Mouse (Mus musculus) small intestine, adult 2 months (tissue): ENCODE results near the gene 5730455P16Rik. TPM values are rescaled to one million over a fixed set of nuclear protein-coding genes. Genes with fewer than 3 reads are reported as not detected.
"Not testable (repeated sequence)": the region's sequence is repeated elsewhere in the genome, so short reads cannot be mapped to it uniquely, and the experiment has no call there.

Experiments used
- H3K27ac ChIP-seq: fragments of 200-500 bp; 2 replicates; pipeline ENCODE4 v1.5.1; 2012; ENCODE audit warnings: low read depth, low read length, control low read depth, inconsistent platforms; ENCODE audit not compliant: insufficient read depth
- H3K27me3 ChIP-seq: fragments of 200-500 bp; 2 replicates; pipeline ENCODE4 v1.6.1; 2012; ENCODE audit warnings: mild to moderate bottlenecking, moderate library complexity, low read length, inconsistent platforms; ENCODE audit not compliant: control insufficient read depth, insufficient read depth
- H3K36me3 ChIP-seq: fragments of 200-500 bp; 2 replicates; pipeline ENCODE4 v1.6.1; 2012; ENCODE audit warnings: mild to moderate bottlenecking, low read length, control low read depth, inconsistent platforms; ENCODE audit not compliant: control insufficient read depth, insufficient read depth
- H3K4me1 ChIP-seq: fragments of 200-500 bp; 2 replicates; pipeline ENCODE4 v1.6.1; 2012; ENCODE audit warnings: low read length, inconsistent platforms, mixed read lengths; ENCODE audit not compliant: control insufficient read depth, insufficient read depth, insufficient read length
- H3K4me3 ChIP-seq: fragments of 200-500 bp; 2 replicates; pipeline ENCODE4 v1.5.1; 2012; ENCODE audit warnings: low read depth, mild to moderate bottlenecking, control low read depth, inconsistent platforms, low read length, moderate library complexity
- CTCF ChIP-seq: fragments of 200-500 bp; IDR thresholded peaks from 2 replicates; pipeline ENCODE4 v1.5.1; 2012; ENCODE audit warnings: low read depth, mild to moderate bottlenecking, control low read depth, inconsistent platforms, low read length, moderate library complexity, mixed read lengths; ENCODE audit not compliant: insufficient replicate concordance, insufficient read length; ENCODE audit errors: extremely low read depth
- POLR2A ChIP-seq: fragments of 200-500 bp; IDR thresholded peaks from 2 replicates; pipeline ENCODE4 v1.6.1; 2012; ENCODE audit warnings: low read depth, mild to moderate bottlenecking, control low read depth, inconsistent platforms, low read length, moderate library complexity
- WGBS: fragments of 180-500 bp; shearing (Covaris S2); methylation state at CpG from one replicate; pipeline ENCODE4 v1.1.7; 2018; 5-methylcytosine and 5-hydroxymethylcytosine counted together
- polyA plus RNA-seq: library from polyadenylated mRNA; depleted of rRNA; stranded (reverse); fragments of >200 nt; gene quantifications from 2 replicates; pipeline ENCODE4 v1.2.3, GENCODE M21; 2012

The 5730455P16Rik gene
- polyA plus RNA-seq, 1 experiment, result 1.6 TPM

- WGBS, result 74% methylated on average over 5 of the region's 5 CpGs
- H3K27ac ChIP-seq, result no peak overlapping the region
- no peak for TF ChIP-seq POLR2A
- no peak for TF ChIP-seq CTCF
- H3K4me3 ChIP-seq, result no peak overlapping the region
- H3K36me3 ChIP-seq, result peaks cover 1% of the 10 kb centered on the region; the same call in 1 of the 2 replicates
- H3K4me1 ChIP-seq, result no peaks in the 10 kb centered on the region
- H3K27me3 ChIP-seq, result no peaks in the 10 kb centered on the region
These were observed 39.3 kb upstream of the 5730455P16Rik start for GRCm38 (mm10) chr11:80417085-80417484.

DNA sequence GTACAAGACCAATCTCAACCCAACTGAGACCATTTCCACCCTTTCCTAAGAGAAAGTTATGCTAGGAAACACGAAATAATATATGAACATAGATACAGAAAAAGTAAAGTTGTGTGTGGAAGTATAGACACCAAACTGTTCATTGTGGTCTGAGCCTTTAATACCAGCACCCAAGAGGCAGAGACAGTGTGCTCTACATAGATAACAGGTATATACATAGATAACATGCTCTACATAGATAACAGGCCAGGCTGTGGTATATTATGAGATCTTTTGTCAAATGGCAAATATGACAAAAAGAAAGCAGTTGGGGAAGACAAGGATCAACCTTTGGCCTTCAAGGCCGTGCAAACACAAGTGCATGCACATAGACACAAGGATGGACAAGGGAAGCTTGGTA lies 32.5 kb upstream of the 5730455P16Rik start:
- Histone ChIP-seq H3K27me3 (no peaks in the 10 kb centered on the region), H3K36me3 (peaks cover 21% of the 10 kb centered on the region), H3K27ac (no peak overlapping the region), H3K4me1 (no peaks in the 10 kb centered on the region), H3K4me3 (no peak overlapping the region)
- 79% methylated on average over 2 of the region's 2 CpGs for WGBS
- no peak for TF ChIP-seq CTCF

DNA sequence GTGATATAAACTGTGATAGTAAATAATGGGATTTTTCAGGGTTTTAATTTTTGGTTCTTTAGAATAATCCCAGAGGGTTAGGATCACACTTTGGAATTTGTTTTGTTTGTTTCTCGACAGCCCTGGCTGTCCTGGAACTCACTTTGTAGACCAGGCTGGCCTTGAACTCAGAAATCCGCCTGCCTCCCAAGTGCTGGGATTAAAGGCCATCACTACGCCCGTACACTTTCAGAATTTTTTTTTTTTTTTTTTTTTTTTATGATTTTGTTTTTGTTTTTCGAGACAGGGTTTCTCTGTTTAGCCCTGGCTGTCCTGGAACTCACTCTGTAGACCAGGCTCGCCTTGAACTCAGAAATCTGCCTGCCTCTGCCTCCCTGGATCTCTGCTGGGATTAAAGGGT lies 30.0 kb upstream of the 5730455P16Rik start:
- peaks cover 34% of the 10 kb centered on the region for H3K36me3 ChIP-seq
- 93% methylated on average over 6 of the region's 6 CpGs for WGBS
- not testable (repeated sequence) for H3K4me3 ChIP-seq, H3K27ac ChIP-seq, H3K27me3 ChIP-seq, H3K4me1 ChIP-seq

DNA sequence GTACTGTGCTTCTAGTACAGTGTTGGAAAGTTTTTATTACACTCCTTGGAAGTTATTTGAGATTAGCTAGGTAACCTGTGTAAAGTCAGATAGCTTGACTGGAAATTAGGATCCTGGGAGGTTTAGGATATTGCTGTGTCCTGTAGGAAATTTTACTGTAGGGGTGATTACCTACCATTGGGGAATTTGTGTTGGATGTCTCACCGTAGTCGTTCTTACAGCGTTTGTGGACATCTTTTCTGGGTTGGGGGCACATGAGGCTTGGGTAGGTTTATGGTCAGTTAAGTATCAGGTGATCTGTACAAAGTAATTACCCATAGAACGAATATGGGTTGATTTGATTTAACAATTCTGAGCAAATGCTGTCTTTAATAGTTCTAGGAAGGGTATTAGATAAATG lies 18.8 kb upstream of the 5730455P16Rik start:
- H3K36me3 ChIP-seq, result peaks cover 60% of the 10 kb centered on the region
- no peak overlapping the region for H3K4me3 ChIP-seq
- 77% methylated on average over 4 of the region's 4 CpGs for WGBS
- H3K27ac ChIP-seq, result no peak overlapping the region
- no peaks in the 10 kb centered on the region for H3K4me1 ChIP-seq
- TF ChIP-seq CTCF, result no peak
- TF ChIP-seq POLR2A, result no peak
- H3K27me3 ChIP-seq, result no peaks in the 10 kb centered on the region

DNA sequence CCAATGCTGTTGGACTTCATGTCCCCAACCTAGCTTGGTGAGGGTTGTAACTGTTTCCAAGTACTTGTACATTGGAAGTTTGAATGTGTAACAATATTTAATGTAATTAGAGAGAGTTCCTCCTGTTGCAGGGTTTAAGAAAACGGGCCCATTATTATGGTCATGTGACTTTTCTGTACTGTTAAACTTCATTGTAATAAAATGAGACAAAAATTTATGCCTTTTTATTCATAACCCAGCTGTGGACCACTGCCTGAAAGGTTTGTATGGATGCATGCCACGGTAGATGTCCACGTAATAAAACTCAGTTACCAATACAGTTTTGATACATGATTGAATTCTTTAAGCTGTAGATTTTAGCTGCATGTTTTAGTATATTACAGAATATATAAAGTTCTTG lies 18.1 kb upstream of the 5730455P16Rik start:
- H3K36me3 ChIP-seq, result peaks cover 61% of the 10 kb centered on the region
- TF ChIP-seq CTCF, result no peak
- no peak for TF ChIP-seq POLR2A
- H3K4me3 ChIP-seq, result no peak overlapping the region
- H3K27me3 ChIP-seq, result no peaks in the 10 kb centered on the region
- no peaks in the 10 kb centered on the region for H3K4me1 ChIP-seq
- WGBS, result 82% methylated on average over 3 of the region's 3 CpGs
- H3K27ac ChIP-seq, result no peak overlapping the region

GRCm38 (mm10) chr11:80391407-80392120 lies 13.7 kb upstream of the 5730455P16Rik start:
- no peak for TF ChIP-seq CTCF
- TF ChIP-seq POLR2A, result no peak
- 71% methylated on average over 2 of the region's 2 CpGs for WGBS
- Histone ChIP-seq H3K36me3 (peaks cover 56% of the 10 kb centered on the region), H3K4me3 (no peak overlapping the region), H3K27ac (no peak overlapping the region), H3K4me1 (no peaks in the 10 kb centered on the region), H3K27me3 (no peaks in the 10 kb centered on the region)

- Histone ChIP-seq H3K27me3 (no peaks in the 10 kb centered on the region), H3K27ac (no peak overlapping the region), H3K4me1 (0 out of 2 replicates have a peak, but pooled peaks cover 3% of the 10 kb centered on the region), H3K4me3 (no peak overlapping the region), H3K36me3 (peaks cover 48% of the 10 kb centered on the region)
- WGBS, result 84% methylated on average over 1 of the region's 1 CpGs
- no peak for TF ChIP-seq POLR2A
These were observed 12.1 kb upstream of the 5730455P16Rik start for GRCm38 (mm10) chr11:80389885-80390284.
